Mouse (Mus musculus) liver, embryonic 14.5 days (tissue): ENCODE measurements at regions not wholly inside any gene's neighbourhood (a gene's known extent, or its start where the extent isn't known, plus 50 kb on each side); places are given as distances from the start of the nearest gene placed in this dataset.

Experiments
- ATAC-seq: fragments of 200-750 bp; cut with Nextera tagmentation; 2 replicates; pipeline ENCODE4 v1.8.0; 2017; ENCODE audit warnings: moderate number of reproducible peaks, mild to moderate bottlenecking, moderate library complexity; ENCODE audit not compliant: insufficient read depth
- DNase-seq, 3 experiments: peaks; one replicate each; pipeline ENCODE4 v3.0.0-alpha.2; 2012 to 2013; ENCODE audit warnings: low read depth in 3 of 3, low spot score in 3 of 3
- H3K27ac ChIP-seq: fragments of 300-500 bp; sonication (generic); 2 replicates; pipeline ENCODE4 v1.5.1; 2014; ENCODE audit warnings: moderate library complexity, mild to moderate bottlenecking, control low read depth, inconsistent platforms
- H3K27me3 ChIP-seq: fragments of 300-500 bp; sonication (generic); 2 replicates; pipeline ENCODE4 v1.6.1; 2014; ENCODE audit warnings: mild to moderate bottlenecking, low read length, moderate library complexity; ENCODE audit not compliant: control insufficient read depth, insufficient read depth
- H3K36me3 ChIP-seq: fragments of 300-500 bp; sonication (generic); replicated peaks from 2 replicates; pipeline ENCODE4 v1.6.1; 2014; ENCODE audit warnings: low read depth; ENCODE audit not compliant: control insufficient read depth, insufficient read depth
- H3K4me1 ChIP-seq, 2 experiments: fragments of 200-500 bp in 1 of 2; fragments of 300-500 bp in 1 of 2; sonication (generic) in 1 of 2; replicated peaks; 2 replicates each; pipeline ENCODE4 v1.6.1; 2012 to 2014; ENCODE audit warnings: antibody characterized with exemption in 1 of 2, inconsistent platforms in 1 of 2, low read length in 1 of 2; ENCODE audit not compliant: control insufficient read depth in 2 of 2, insufficient read depth in 2 of 2
- H3K4me2 ChIP-seq: fragments of 300-500 bp; sonication (generic); 2 replicates; pipeline ENCODE4 v1.6.1; 2014; ENCODE audit warnings: low read depth, mild to moderate bottlenecking, control low read depth, moderate library complexity
- H3K4me3 ChIP-seq, 2 experiments: fragments of 200-500 bp in 1 of 2; fragments of 300-500 bp in 1 of 2; sonication (generic) in 1 of 2; 2 replicates each; pipeline ENCODE4 v1.5.1; 2012 to 2014; ENCODE audit warnings: low read depth in 2 of 2, low read length in 2 of 2, mild to moderate bottlenecking in 2 of 2, control low read depth in 1 of 2, inconsistent platforms in 1 of 2, moderate library complexity in 1 of 2; ENCODE audit not compliant: insufficient read depth in 1 of 2
- H3K9ac ChIP-seq: fragments of 300-500 bp; sonication (generic); replicated peaks from 2 replicates; pipeline ENCODE4 v1.6.1; 2014; ENCODE audit warnings: mild to moderate bottlenecking, control low read depth, moderate library complexity
- H3K9me3 ChIP-seq: fragments of 300-500 bp; sonication (generic); 2 replicates; pipeline ENCODE4 v1.6.1; 2016; ENCODE audit warnings: low read length, mixed read lengths; ENCODE audit not compliant: control insufficient read depth
- CTCF ChIP-seq: IDR thresholded peaks from 2 replicates; pipeline ENCODE4 v1.5.1; 2016; ENCODE audit warnings: antibody characterized with exemption, low read depth, control low read depth
- EP300 ChIP-seq: IDR thresholded peaks from 2 replicates; pipeline ENCODE4 v1.6.1; 2016; ENCODE audit warnings: antibody characterized with exemption, low read depth
- WGBS: fragments of 180-500 bp; shearing (Covaris S2); extraction: QIAGEN DNeasy Blood & Tissue Kit; methylation state at CpG from one replicate; pipeline ENCODE4 v1.1.7; 2014; ENCODE audit not compliant: insufficient replicate concordance; 5-methylcytosine and 5-hydroxymethylcytosine counted together

DNA sequence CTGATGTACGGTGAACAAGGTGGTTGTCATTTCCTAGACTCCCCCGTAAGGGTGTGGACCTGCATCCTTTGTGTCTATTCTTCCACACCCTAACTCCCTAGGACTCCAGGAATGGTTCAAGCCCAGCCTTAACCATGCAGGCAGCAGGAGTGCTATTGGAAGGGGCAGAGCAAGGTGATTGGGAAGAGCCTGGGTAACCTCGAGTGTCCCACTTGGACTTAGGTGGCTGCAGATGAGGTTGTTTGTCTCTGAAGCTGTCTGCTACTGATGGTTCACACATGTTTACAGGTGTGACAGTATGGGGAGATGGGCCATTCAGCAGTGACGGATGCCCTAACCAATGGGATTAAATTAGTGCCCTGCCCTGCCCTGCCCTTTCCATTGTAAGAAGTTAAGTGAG lies 207.4 kb downstream of the Zfp326 start:
- no peaks in the 10 kb centered on the region for H3K36me3 ChIP-seq
- no peak overlapping the region for H3K27ac ChIP-seq
- H3K9me3 ChIP-seq, result no peaks in the 10 kb centered on the region
- no peak for ATAC-seq
- TF ChIP-seq EP300 (no peak), CTCF (no peak)
- no peaks in the 10 kb centered on the region for H3K27me3 ChIP-seq
- no peaks in the 10 kb centered on the region for H3K4me1 ChIP-seq
- no peak for DNase-seq
- H3K4me3 ChIP-seq, result no peak overlapping the region
- WGBS, result 64% methylated on average over 4 of the region's 4 CpGs
- H3K9ac ChIP-seq, result no peak overlapping the region
- H3K4me2 ChIP-seq, result no peak overlapping the region

DNA sequence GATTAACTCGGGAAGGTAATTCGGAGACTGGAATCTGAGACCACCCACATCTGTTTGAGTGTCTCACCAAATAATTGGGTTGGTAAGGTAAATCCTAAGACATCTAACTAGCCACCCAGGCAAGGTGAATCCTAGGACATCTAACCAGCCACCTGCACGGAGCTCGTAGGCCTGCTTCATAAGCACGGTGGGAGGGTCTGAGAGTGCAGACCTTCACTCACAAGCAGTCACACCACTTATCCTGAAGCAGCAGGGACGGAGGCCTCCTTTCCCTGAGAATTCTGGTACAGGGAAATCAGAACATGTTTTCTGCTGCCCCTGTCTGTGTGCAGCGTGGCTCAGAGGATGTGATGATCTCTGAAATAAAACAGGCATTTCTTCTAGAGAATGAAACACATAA lies 206.5 kb downstream of the Zfp326 start:
- 62% methylated on average over 7 of the region's 7 CpGs for WGBS
- H3K4me2 ChIP-seq, result no peak overlapping the region
- no peak overlapping the region for H3K4me3 ChIP-seq
- ATAC-seq, result no peak
- TF ChIP-seq CTCF (no peak), EP300 (no peak)
- H3K9me3 ChIP-seq, result no peaks in the 10 kb centered on the region
- no peak overlapping the region for H3K9ac ChIP-seq
- no peaks in the 10 kb centered on the region for H3K4me1 ChIP-seq
- H3K27ac ChIP-seq, result no peak overlapping the region
- DNase-seq, result no peak
- no peaks in the 10 kb centered on the region for H3K36me3 ChIP-seq
- H3K27me3 ChIP-seq, result no peaks in the 10 kb centered on the region

- Histone ChIP-seq H3K9ac (no peak overlapping the region), H3K36me3 (no peaks in the 10 kb centered on the region), H3K4me3 (no peak overlapping the region), H3K9me3 (no peaks in the 10 kb centered on the region), H3K4me2 (no peak overlapping the region), H3K27me3 (no peaks in the 10 kb centered on the region), H3K4me1 (no peaks in the 10 kb centered on the region), H3K27ac (no peak overlapping the region)
- 58% methylated on average over 9 of the region's 9 CpGs for WGBS
- ATAC-seq (no peak), DNase-seq (no peak)
- no peak for TF ChIP-seq CTCF
- no peak for TF ChIP-seq EP300
These were observed 190.8 kb downstream of the Zfp326 start for GRCm38 (mm10) chr5:106067124-106067551.

GRCm38 (mm10) chr5:106066706-106067105 lies 190.3 kb downstream of the Zfp326 start:
- H3K4me3 ChIP-seq, result no peak overlapping the region
- DNase-seq (no peak), ATAC-seq (no peak)
- H3K27me3 ChIP-seq, result no peaks in the 10 kb centered on the region
- no peaks in the 10 kb centered on the region for H3K36me3 ChIP-seq
- no peak overlapping the region for H3K27ac ChIP-seq
- no peaks in the 10 kb centered on the region for H3K9me3 ChIP-seq
- no peak overlapping the region for H3K9ac ChIP-seq
- no peak overlapping the region for H3K4me2 ChIP-seq
- TF ChIP-seq CTCF, result no peak
- no peak for TF ChIP-seq EP300
- H3K4me1 ChIP-seq, result no peaks in the 10 kb centered on the region

GRCm38 (mm10) chr5:106064366-106064765 lies 188.0 kb downstream of the Zfp326 start:
- no peak for DNase-seq
- WGBS, result 57% methylated on average over 7 of the region's 7 CpGs

More at GRCm38 (mm10) chr5:106064366-106064765, 188.0 kb downstream of the Zfp326 start:
- no peak overlapping the region for H3K4me2 ChIP-seq
- TF ChIP-seq EP300 (no peak), CTCF (no peak)
- H3K36me3 ChIP-seq, result no peaks in the 10 kb centered on the region
- H3K27ac ChIP-seq, result no peak overlapping the region
- H3K9me3 ChIP-seq, result no peaks in the 10 kb centered on the region
- H3K27me3 ChIP-seq, result no peaks in the 10 kb centered on the region
- no peak overlapping the region for H3K9ac ChIP-seq
- no peak overlapping the region for H3K4me3 ChIP-seq
- no peaks in the 10 kb centered on the region for H3K4me1 ChIP-seq
- ATAC-seq, result no peak
